Mouse (Mus musculus) mouse embryonic stem cell (cell line): ENCODE measurements around the gene Tax1bp1.

Experiments used
- in situ Hi-C, 2 experiments: fragments of 300-500 bp; cut with MboI; formaldehyde crosslinking; loops; 1 replicate in 1 of 2; 3 replicates in 1 of 2; pipeline ENCODE4 v1.14.3; 2019 to 2020; ENCODE audit warnings: low sequenced_read_pairs in 2 of 2, low pct_unique_long_range_greater_than_20kb in 1 of 2, mixed read lengths in 1 of 2; ENCODE audit not compliant: unreplicated experiment in 1 of 2

Tax1bp1 gene

GRCm38 (mm10) chr6:52699050-52699449, 14.5 kb upstream of the Tax1bp1 start:
- in situ Hi-C loops, result no loop called here

GRCm38 (mm10) chr6:52699899-52700298, 13.6 kb upstream of the Tax1bp1 start:
- in situ Hi-C loops, result no loop called here

GRCm38 (mm10) chr6:52703263-52703662, 10.3 kb upstream of the Tax1bp1 start:
- in situ Hi-C loops, result no loop called here

- in situ Hi-C loops, result no loop called here
These were observed 8.2 kb upstream of the Tax1bp1 start for GRCm38 (mm10) chr6:52705280-52705679.

- in situ Hi-C loops, result no loop called here
These were observed 5.7 kb upstream of the Tax1bp1 start for GRCm38 (mm10) chr6:52707815-52708214.

DNA sequence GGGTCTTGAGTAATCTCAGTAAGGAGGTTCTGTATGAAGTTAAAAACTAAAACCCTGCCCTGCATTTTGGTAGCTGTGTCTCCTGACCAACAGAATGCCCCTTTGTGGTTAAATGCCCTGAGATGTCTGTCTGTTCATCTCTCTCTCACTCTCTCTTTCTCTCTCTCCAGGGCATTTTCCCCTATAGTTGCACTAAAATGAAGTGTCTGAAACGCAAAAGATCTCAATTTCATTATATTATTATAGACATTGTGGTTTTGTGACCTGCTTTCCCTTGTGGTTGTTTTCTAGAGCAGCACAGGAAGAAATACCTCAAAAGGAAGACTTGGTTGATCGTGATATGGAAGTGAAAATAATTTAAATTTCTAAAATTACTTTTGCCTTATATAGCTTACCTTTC, 966 bp upstream of the Tax1bp1 start:
- in situ Hi-C loops, result no loop called here

DNA sequence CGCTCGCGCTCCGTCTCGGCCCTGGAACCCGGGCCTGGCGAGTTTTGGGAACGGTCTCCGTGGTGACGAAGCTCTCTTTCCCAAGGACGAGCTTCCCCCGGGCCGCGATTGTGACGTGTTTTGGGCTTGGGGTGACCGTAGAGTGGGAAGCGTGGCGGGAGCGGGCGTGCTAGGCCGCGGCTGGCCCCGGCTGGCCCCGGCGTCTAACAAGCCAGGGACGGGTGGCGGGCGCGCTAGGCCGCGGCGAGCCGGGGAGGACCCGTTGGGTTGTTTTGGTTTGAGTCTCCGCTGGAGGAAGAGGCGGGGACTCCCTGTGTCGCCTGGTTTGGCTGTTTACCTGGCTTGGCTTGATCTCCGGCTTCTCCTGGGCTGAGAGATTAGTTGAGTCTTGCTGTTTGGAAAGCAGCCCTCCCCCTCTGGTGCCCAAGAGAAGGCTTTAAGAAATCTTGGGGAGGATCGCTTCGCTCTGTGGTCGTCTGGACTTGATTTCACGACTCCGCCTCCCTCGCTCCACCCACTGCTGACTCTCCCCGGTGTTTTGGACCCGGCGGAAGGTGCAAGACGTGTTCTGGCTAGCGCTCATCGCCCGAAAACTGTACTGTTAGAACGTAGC, 474 bp downstream of the Tax1bp1 start:
- in situ Hi-C loops, result no loop called here

DNA sequence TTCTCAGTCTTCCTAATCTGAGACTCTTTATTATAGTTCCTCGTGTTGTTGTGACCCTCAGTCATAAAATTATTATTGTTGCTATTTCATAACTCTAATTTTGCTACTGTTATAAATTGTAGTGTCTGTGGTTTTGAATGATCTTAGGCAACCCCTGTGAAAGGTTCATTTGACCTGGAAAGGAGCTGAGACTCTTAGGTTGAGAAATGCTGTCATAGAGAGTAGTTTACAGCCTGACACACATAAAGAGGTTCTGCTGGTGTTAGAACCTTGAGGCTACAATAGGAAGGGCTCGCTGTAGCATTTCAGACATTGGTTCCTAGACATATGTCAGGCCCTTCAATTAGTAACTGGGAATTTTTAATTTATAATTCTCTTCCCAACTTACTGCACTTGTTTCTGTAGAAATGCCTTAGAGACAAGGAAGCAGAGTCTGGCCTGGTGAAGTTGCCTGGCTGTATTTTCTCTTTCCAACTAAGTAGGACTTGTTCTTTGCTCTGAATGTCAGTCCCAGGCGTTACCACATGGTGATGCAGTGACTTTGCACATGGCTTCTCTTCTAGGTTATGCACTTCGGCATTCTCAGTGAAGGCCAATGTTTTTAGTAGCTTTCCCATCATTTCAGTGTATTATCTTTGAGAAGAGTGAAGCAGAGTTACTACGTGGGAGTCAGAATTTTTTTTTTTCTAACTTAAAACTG, 4.1 kb downstream of the Tax1bp1 start:
- in situ Hi-C loops, result no loop called here

DNA sequence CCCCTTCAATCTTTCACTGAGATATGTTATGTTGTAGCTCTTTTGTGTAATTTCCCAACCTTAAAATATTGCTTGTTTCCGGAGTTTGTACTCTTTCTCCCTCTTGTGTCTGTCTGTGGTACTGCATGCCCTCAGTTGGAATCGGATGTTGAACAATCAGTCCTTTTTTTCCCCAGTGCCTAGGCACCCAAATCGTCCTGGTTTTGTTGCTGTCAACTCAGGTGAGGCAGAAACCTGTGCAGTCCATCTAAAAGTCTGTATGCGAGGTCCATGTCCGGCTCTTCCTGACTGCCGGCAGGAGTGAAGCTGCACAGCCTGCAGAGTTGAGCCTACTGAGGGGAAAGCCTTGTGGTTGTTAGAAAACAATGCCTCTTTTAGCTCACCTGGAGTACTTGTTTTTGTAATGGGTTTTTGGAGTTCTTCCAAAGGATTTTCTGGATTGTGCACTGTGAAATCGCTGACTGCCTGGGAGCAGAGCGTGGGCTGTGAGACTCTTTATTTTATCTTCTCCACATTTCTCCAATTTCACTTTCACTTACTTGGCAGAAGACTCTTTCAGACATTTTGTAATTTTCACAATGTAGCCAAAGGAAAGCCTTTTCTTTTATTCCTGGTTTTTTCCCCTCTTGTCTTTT, 11.4 kb downstream of the Tax1bp1 start:
- in situ Hi-C loops, result no loop called here

- in situ Hi-C loops, result no loop called here
These were observed 16.8 kb downstream of the Tax1bp1 start for GRCm38 (mm10) chr6:52730338-52730737.

GRCm38 (mm10) chr6:52734630-52735029, 21.1 kb downstream of the Tax1bp1 start:
- in situ Hi-C loops, result no loop called here

DNA sequence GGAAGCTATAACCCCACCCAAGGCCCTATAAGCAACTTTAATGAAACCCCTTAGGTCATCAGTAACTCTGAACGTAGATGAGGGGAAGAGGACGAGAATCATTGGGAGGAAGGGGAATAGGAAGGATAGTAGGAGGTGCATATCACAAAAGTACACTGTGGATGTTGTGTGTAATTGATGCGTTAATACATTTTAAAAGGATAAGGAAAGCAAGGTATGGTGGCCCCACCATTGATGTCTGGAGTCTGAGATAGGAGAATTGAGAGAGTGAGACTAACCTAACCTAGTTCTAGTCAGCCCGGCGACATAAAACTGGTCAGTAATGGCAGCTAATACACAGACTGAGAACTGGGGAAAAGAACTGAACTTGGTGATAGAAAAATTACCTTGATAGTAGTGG, 39.3 kb downstream of the Tax1bp1 start:
- in situ Hi-C loops, result no loop called here

DNA sequence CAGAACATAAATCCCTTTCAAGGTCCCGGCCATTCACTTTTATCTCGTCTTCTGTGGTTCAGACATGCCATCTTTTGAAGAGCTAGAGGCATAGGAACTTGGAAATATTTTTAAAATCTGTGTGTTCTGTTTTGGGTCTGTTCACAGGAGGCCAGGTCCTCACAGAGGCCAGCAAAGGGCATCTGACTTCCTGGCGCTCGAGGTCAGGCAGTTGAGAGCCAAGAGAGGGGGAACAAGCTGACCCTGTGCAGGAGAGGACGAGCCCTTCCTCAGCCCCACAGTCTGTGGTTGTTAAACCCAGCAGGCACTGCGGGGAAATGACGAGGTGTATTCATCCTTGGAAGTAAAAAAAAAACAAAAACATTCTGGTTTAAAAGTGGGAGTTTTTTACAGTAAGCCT, 51.7 kb downstream of the Tax1bp1 start:
- in situ Hi-C loops, result no loop called here

GRCm38 (mm10) chr6:52770789-52771188, 57.3 kb downstream of the Tax1bp1 start:
- in situ Hi-C loops, result no loop called here

- in situ Hi-C loops, result no loop called here
These were observed 59.6 kb downstream of the Tax1bp1 start for GRCm38 (mm10) chr6:52773132-52773531.

DNA sequence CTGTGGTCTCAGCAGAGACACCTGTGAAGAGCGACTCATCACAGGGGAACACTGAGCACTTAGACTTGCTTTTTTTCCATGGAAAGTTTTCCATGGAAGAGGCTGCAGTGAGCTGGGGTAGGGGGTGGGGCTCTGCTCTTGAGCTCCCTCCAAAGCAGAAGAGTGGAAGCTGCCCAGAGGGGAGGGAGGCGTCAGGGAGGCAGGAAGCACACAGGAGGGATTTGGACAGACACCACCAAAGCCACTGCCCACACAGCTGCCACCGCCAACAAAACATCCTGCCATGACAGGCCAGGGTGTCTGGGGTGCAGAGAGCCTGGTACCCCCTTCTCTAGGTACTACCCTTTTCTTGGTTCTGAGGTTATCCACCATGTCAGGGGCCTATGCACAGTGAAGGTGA, 61.8 kb downstream of the Tax1bp1 start:
- in situ Hi-C loops, result no loop called here

GRCm38 (mm10) chr6:52775956-52776355, 62.4 kb downstream of the Tax1bp1 start:
- in situ Hi-C loops, result no loop called here

DNA sequence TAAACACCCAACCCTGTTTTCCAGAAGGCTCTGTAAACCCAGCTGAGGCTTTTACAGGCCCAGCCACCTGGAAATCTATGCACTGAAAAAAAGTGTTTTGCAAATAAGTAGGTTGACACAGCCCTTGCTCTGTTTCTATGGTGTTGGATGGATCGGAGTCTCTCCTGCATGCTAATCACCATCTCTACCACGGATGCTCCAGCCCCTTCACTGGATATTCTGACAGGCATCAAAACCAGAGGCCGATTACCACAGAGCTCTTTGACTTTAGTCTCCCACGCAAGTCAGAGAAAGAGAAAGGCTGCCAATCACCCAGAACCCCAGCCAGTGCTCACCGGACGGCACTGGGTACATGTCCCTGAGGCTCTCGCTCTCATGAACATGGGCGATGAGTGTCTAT, 63.5 kb downstream of the Tax1bp1 start:
- in situ Hi-C loops, result no loop called here

- in situ Hi-C loops, result no loop called here
These were observed 65.0 kb downstream of the Tax1bp1 start for GRCm38 (mm10) chr6:52778523-52778922.

DNA sequence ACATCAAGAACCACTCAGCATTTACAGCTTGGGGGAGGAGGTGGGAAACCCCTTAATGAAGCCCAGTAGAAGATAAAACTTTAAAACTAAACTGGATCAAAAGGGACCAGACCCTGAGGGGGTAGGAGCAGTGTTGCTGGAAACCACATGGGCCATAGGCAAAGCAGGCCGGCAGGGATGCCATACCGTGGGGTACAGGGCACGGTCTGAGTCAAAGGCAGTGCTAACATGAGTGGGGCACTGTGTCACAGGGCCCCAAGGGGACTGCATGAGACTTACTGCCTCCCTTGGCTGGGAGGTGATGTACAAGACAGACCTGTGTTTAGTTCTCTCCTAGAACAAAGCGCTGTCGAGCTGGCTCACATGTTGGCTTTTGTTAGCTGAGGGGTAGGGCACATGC, 66.0 kb downstream of the Tax1bp1 start:
- in situ Hi-C loops, result no loop called here
